Mouse (Mus musculus) hindbrain, embryonic 16.5 days (tissue): ENCODE results near the gene Sptssb. TPM values are rescaled to one million over a fixed set of nuclear protein-coding genes. Genes with fewer than 3 reads are reported as not detected.

ENCODE experiments used
- ATAC-seq: fragments of 200-750 bp; cut with Nextera tagmentation; 2 replicates; pipeline ENCODE4 v1.8.0; 2017; ENCODE audit warnings: moderate TSS enrichment, moderate library complexity
- H3K27ac ChIP-seq: fragments of 300-500 bp; sonication (generic); 2 replicates; pipeline ENCODE4 v1.5.1; 2014; ENCODE audit warnings: low read depth, mild to moderate bottlenecking, control low read depth, low read length, moderate library complexity
- H3K27me3 ChIP-seq: fragments of 300-500 bp; sonication (generic); replicated peaks from 2 replicates; pipeline ENCODE4 v1.6.1; 2014; ENCODE audit warnings: low read length; ENCODE audit not compliant: control insufficient read depth, insufficient read depth
- H3K36me3 ChIP-seq: fragments of 300-500 bp; sonication (generic); 2 replicates; pipeline ENCODE4 v1.6.1; 2014; ENCODE audit warnings: mild to moderate bottlenecking, low read length, moderate library complexity, mixed read lengths; ENCODE audit not compliant: control insufficient read depth, insufficient read depth
- H3K4me1 ChIP-seq: fragments of 300-500 bp; sonication (generic); 2 replicates; pipeline ENCODE4 v1.6.1; 2014; ENCODE audit warnings: low read depth, low read length; ENCODE audit not compliant: control insufficient read depth, insufficient read depth
- H3K4me2 ChIP-seq: fragments of 300-500 bp; sonication (generic); 2 replicates; pipeline ENCODE4 v1.6.1; 2014; ENCODE audit warnings: mild to moderate bottlenecking, low read length, control low read depth, moderate library complexity
- H3K4me3 ChIP-seq: fragments of 300-500 bp; sonication (generic); 2 replicates; pipeline ENCODE4 v1.5.1; 2014; ENCODE audit warnings: mild to moderate bottlenecking, low read length, control low read depth, moderate library complexity
- H3K9ac ChIP-seq: fragments of 300-500 bp; sonication (generic); 2 replicates; pipeline ENCODE4 v1.6.1; 2014; ENCODE audit warnings: low read depth, mild to moderate bottlenecking, control low read depth, low read length, moderate library complexity
- H3K9me3 ChIP-seq: fragments of 300-500 bp; sonication (generic); 2 replicates; pipeline ENCODE4 v1.6.1; 2014; ENCODE audit warnings: mild to moderate bottlenecking, low read length, moderate library complexity; ENCODE audit not compliant: control insufficient read depth
- WGBS: fragments of 180-500 bp; shearing (Covaris S2); extraction: QIAGEN DNeasy Blood & Tissue Kit; methylation state at CpG from one replicate; pipeline ENCODE4 v1.1.7; 2014; 5-methylcytosine and 5-hydroxymethylcytosine counted together
- polyA plus RNA-seq: library from polyadenylated mRNA; unstranded; fragments of >200 nt; fragmentation: Nextera tagmentation; extraction: Ambion mirVana; gene quantifications from 2 replicates; pipeline ENCODE4 v1.2.1, GENCODE M21; 2015

The Sptssb gene
- polyA plus RNA-seq, 1 experiment from 2014 or later, result 2.1 TPM

DNA sequence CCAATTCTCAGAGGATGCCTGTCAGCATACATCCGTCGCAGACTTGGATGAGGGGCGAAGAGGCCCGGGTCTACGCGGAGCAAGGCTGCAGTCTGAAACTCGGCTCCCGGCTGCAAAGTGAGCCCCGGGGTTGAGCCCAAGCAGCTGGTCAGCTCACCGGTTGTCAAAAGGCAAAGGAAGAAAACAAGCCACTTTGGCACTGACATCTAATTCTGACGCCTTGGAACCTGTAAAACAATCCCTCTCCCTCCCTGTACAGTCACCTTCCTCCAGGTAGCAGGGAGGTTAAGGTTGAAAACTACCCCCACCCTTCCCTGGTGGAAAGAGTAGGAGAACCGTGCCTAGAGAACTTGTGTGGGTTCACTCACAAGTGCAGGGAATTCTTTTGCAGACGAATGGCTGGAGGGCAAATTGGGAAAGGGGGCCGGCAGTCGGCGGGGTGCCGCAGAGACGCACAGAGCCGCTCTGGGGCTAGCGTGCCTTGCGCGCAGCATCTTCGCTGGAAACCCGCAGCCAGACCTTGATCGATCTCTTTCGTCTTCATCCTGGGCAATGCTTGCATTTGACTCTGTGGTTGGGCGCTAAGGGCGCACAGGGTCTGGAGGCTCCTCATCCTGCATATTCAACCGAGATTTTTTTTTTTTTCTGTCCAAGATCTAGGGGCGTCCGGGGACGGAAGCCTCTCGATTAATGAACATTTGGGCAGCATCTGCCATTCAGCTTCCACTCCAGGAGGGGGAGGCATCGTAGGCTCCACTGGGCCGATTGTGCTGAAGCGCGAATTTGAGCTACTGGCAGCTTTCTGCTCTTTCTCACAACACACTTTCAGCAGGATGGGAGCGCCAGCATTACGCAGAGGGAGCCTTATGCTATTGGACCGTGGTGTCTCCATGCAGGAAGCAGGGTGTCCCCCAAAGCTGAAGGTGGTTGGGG, 1.1 kb upstream of the Sptssb start:
- Histone ChIP-seq H3K27me3 (no peaks in the 10 kb centered on the region; the same call in 1 of the 2 replicates), H3K4me1 (0 out of 2 replicates have a peak, but pooled peaks cover 3% of the 10 kb centered on the region), H3K9ac (peak overlapping the region; percentile 63), H3K4me2 (peak overlapping the region; percentile 98), H3K9me3 (no peaks in the 10 kb centered on the region), H3K27ac (peak overlapping the region; percentile 60; the same call in 1 of the 2 replicates), H3K36me3 (no peaks in the 10 kb centered on the region), H3K4me3 (peak overlapping the region; percentile 58)
- under 1% methylated on average over 40 of the region's 40 CpGs for WGBS
- peak; percentile 92 for ATAC-seq

DNA sequence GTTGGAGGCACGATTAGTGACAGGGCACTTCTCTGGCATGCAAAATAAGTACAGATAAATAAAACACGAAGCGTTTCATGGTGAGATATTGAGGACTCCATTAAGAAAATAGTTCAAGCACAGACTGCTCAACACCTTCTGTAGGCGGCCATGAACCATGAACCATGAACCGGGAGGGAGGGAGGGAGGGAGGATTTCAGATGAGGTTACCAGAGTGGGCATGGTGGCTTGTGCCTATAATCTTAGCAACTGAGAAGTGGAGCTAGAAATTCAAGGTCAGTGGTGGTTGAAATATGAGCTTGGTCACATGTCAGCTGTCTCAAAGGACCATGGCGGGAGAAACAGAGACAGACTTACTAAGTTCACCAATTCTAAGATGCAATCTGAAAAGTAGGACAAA, 20.3 kb downstream of the Sptssb start:
- 87% methylated on average over 6 of the region's 6 CpGs for WGBS

DNA sequence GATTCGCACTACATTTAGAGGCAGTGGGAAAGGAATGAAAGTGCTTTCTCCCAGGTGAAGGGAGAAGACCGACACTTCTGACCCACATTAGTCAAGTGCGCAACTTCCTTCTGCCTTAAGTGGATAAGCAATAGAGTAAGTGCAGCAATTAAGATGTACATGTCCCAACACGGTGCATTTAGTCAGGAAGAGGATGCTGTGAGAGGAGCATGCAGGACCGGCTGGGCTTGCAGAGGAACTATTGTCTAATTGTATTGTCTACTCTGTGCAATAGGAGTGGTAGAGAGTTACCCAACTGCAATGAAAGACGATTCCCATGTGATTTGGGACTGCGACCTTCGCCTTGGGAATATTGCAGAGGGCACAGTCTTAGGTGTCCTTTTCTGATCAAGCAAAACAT, 30.2 kb downstream of the Sptssb start:
- Histone ChIP-seq H3K4me3 (no peak overlapping the region), H3K9me3 (no peaks in the 10 kb centered on the region), H3K27me3 (no peaks in the 10 kb centered on the region), H3K27ac (no peak overlapping the region), H3K4me2 (no peak overlapping the region), H3K4me1 (no peaks in the 10 kb centered on the region), H3K9ac (no peak overlapping the region), H3K36me3 (no peaks in the 10 kb centered on the region)
- no peak for ATAC-seq
- 81% methylated on average over 8 of the region's 8 CpGs for WGBS

More for the DNA sequence above, 20.3 kb downstream of the Sptssb start:
- Histone ChIP-seq H3K9me3 (no peaks in the 10 kb centered on the region), H3K27ac (no peak overlapping the region), H3K9ac (no peak overlapping the region), H3K4me1 (no peaks in the 10 kb centered on the region), H3K4me2 (no peak overlapping the region), H3K36me3 (no peaks in the 10 kb centered on the region), H3K4me3 (no peak overlapping the region), H3K27me3 (no peaks in the 10 kb centered on the region)
- no peak for ATAC-seq

GRCm38 (mm10) chr3:69824536-69824935, 35.2 kb downstream of the Sptssb start:
- WGBS, result 100% methylated on average over 1 of the region's 1 CpGs
- no peaks in the 10 kb centered on the region for H3K36me3 ChIP-seq
- no peak for ATAC-seq
- H3K27ac ChIP-seq, result no peak overlapping the region
- H3K9me3 ChIP-seq, result no peaks in the 10 kb centered on the region
- H3K4me3 ChIP-seq, result no peak overlapping the region
- no peaks in the 10 kb centered on the region for H3K27me3 ChIP-seq
- H3K4me1 ChIP-seq, result no peaks in the 10 kb centered on the region
- no peak overlapping the region for H3K4me2 ChIP-seq
- H3K9ac ChIP-seq, result no peak overlapping the region

DNA sequence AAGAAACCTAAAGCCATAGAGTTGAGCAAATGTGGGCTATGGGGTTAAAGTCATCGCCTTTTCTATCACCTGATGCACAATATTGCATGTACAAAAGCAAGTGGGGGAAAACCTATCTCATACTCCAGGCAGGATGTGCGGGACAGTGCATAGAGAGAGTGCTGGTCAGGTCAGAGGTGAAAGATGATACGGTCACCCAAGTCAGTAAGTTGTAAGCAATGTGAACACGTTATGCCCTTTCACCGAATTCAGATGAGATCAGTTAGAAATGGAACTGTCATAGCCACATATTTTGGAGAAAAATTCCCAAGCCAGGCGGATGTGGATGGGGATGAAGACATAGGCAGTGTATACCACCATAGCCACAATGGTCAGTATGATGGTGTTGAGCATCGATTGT, 39.1 kb downstream of the Sptssb start:
- Histone ChIP-seq H3K27ac (no peak overlapping the region), H3K4me1 (no peaks in the 10 kb centered on the region), H3K27me3 (no peaks in the 10 kb centered on the region), H3K36me3 (no peaks in the 10 kb centered on the region), H3K9me3 (no peaks in the 10 kb centered on the region), H3K4me2 (no peak overlapping the region), H3K9ac (no peak overlapping the region), H3K4me3 (no peak overlapping the region)
- ATAC-seq, result no peak
- WGBS, result 88% methylated on average over 7 of the region's 7 CpGs

GRCm38 (mm10) chr3:69819851-69820200, 39.9 kb downstream of the Sptssb start:
- H3K4me3 ChIP-seq, result no peak overlapping the region
- H3K9ac ChIP-seq, result no peak overlapping the region
- no peaks in the 10 kb centered on the region for H3K27me3 ChIP-seq
- H3K27ac ChIP-seq, result no peak overlapping the region
- 33% methylated on average over 3 of the region's 3 CpGs for WGBS
- H3K36me3 ChIP-seq, result no peaks in the 10 kb centered on the region
- H3K9me3 ChIP-seq, result no peaks in the 10 kb centered on the region
- ATAC-seq, result no peak
- H3K4me1 ChIP-seq, result no peaks in the 10 kb centered on the region
- no peak overlapping the region for H3K4me2 ChIP-seq

GRCm38 (mm10) chr3:69819146-69819850, 40.4 kb downstream of the Sptssb start:
- Histone ChIP-seq H3K9ac (no peak overlapping the region), H3K36me3 (no peaks in the 10 kb centered on the region), H3K27ac (no peak overlapping the region), H3K27me3 (no peaks in the 10 kb centered on the region), H3K4me1 (no peaks in the 10 kb centered on the region), H3K4me3 (no peak overlapping the region), H3K4me2 (no peak overlapping the region), H3K9me3 (no peaks in the 10 kb centered on the region)
- ATAC-seq, result no peak
- 71% methylated on average over 7 of the region's 7 CpGs for WGBS

GRCm38 (mm10) chr3:69818466-69818865, 41.3 kb downstream of the Sptssb start:
- 59% methylated on average over 5 of the region's 5 CpGs for WGBS
- no peaks in the 10 kb centered on the region for H3K36me3 ChIP-seq
- peak; percentile 61; the same call in 1 of the 2 replicates for ATAC-seq
- H3K27me3 ChIP-seq, result no peaks in the 10 kb centered on the region
- no peak overlapping the region for H3K9ac ChIP-seq
- H3K4me3 ChIP-seq, result no peak overlapping the region
- H3K27ac ChIP-seq, result no peak overlapping the region
- H3K4me1 ChIP-seq, result no peaks in the 10 kb centered on the region
- H3K9me3 ChIP-seq, result no peaks in the 10 kb centered on the region
- H3K4me2 ChIP-seq, result no peak overlapping the region

DNA sequence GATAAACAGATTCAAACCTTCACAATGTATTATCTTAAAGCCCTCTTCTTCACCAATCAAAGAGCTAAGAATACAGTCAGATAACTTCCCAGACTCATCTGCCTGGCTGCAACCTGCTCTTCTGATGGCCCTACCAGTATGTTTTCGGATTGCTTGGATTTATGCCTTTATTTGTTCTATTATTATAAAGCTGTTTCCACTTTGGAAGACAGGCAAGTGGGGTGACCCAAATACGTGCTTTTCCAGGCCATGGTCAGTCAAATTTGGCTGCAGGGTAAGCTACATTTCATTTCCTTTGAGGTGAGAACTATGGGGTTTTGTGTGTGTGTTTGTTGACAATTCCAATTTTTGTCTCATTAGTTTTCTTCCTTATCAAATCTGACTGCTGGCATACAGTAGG, 43.2 kb downstream of the Sptssb start:
- Histone ChIP-seq H3K36me3 (no peaks in the 10 kb centered on the region), H3K4me2 (no peak overlapping the region), H3K4me3 (no peak overlapping the region), H3K9me3 (no peaks in the 10 kb centered on the region), H3K4me1 (no peaks in the 10 kb centered on the region), H3K9ac (no peak overlapping the region), H3K27ac (no peak overlapping the region), H3K27me3 (no peaks in the 10 kb centered on the region)
- WGBS, result 87% methylated on average over 2 of the region's 2 CpGs
- ATAC-seq, result no peak
